Mouse (Mus musculus): ENCODE measurements around the gene Hspg2. TPM values are rescaled to one million over a fixed set of nuclear protein-coding genes. Genes with fewer than 3 reads are reported as not detected.

Hspg2 gene
- total RNA-seq, 2 experiments from 2014 or later, result 4.3 to 5.0 TPM

GRCm38 (mm10) chr4:137460676-137461075 is 7.9 kb upstream of the Hspg2 start:
- DNase-seq (ENCODE audit: low spot score in 2 of 2), result no peak

GRCm38 (mm10) chr4:137461217-137461616 is 7.4 kb upstream of the Hspg2 start:
- no peak for DNase-seq (ENCODE audit: low spot score in 2 of 2)

- DNase-seq (ENCODE audit: low spot score in 2 of 2), result no peak
Measured at GRCm38 (mm10) chr4:137461981-137462690, 6.4 kb upstream of the Hspg2 start.

- DNase-seq (ENCODE audit: low spot score in 2 of 2), result no peak
Measured at GRCm38 (mm10) chr4:137465125-137465787, 3.3 kb upstream of the Hspg2 start.

GRCm38 (mm10) chr4:137466991-137467390 is 1.6 kb upstream of the Hspg2 start:
- no peak for DNase-seq (ENCODE audit: low spot score in 2 of 2)

- DNase-seq (ENCODE audit: low spot score in 2 of 2), result no peak
Measured at GRCm38 (mm10) chr4:137467525-137467924, 1.0 kb upstream of the Hspg2 start.

GRCm38 (mm10) chr4:137469081-137469844 is 694 bp downstream of the Hspg2 start:
- no peak for DNase-seq (ENCODE audit: low spot score in 2 of 2)

- no peak for DNase-seq (ENCODE audit: low spot score in 2 of 2)
Measured at GRCm38 (mm10) chr4:137469845-137470692, 1.5 kb downstream of the Hspg2 start.

GRCm38 (mm10) chr4:137470701-137471317 is 2.2 kb downstream of the Hspg2 start:
- DNase-seq (ENCODE audit: low spot score in 2 of 2), result no peak

GRCm38 (mm10) chr4:137471326-137471725 is 2.8 kb downstream of the Hspg2 start:
- no peak for DNase-seq (ENCODE audit: low spot score in 2 of 2)

GRCm38 (mm10) chr4:137473240-137473639 is 4.7 kb downstream of the Hspg2 start:
- no peak for DNase-seq (ENCODE audit: low spot score in 2 of 2)

GRCm38 (mm10) chr4:137473701-137474388 is 5.3 kb downstream of the Hspg2 start:
- DNase-seq (ENCODE audit: low spot score in 2 of 2), result no peak

GRCm38 (mm10) chr4:137474694-137475093 is 6.1 kb downstream of the Hspg2 start:
- no peak for DNase-seq (ENCODE audit: low spot score in 2 of 2)

- DNase-seq (ENCODE audit: low spot score in 2 of 2), result no peak
Measured at GRCm38 (mm10) chr4:137475271-137476050, 6.9 kb downstream of the Hspg2 start.

GRCm38 (mm10) chr4:137476065-137476760 is 7.6 kb downstream of the Hspg2 start:
- peak; percentile 28 to 51 for DNase-seq (ENCODE audit: low spot score in 2 of 2)

GRCm38 (mm10) chr4:137476761-137477237 is 8.2 kb downstream of the Hspg2 start:
- no peak for DNase-seq (ENCODE audit: low spot score in 2 of 2)

- DNase-seq (ENCODE audit: low spot score in 2 of 2), result no peak
Measured at GRCm38 (mm10) chr4:137477611-137478010, 9.0 kb downstream of the Hspg2 start.

GRCm38 (mm10) chr4:137478306-137478705 is 9.7 kb downstream of the Hspg2 start:
- DNase-seq (ENCODE audit: low spot score in 2 of 2), result no peak
